Mouse (Mus musculus) liver, adult (tissue): Measurements from ENCODE around the gene 2700049A03Rik.

Experiments
- GATA4 ChIP-seq: IDR thresholded peaks from 2 replicates; pipeline ENCODE4 v1.6.1; 2014; ENCODE audit warnings: mild to moderate bottlenecking, low read length; ENCODE audit not compliant: insufficient replicate concordance

Gene 2700049A03Rik

DNA sequence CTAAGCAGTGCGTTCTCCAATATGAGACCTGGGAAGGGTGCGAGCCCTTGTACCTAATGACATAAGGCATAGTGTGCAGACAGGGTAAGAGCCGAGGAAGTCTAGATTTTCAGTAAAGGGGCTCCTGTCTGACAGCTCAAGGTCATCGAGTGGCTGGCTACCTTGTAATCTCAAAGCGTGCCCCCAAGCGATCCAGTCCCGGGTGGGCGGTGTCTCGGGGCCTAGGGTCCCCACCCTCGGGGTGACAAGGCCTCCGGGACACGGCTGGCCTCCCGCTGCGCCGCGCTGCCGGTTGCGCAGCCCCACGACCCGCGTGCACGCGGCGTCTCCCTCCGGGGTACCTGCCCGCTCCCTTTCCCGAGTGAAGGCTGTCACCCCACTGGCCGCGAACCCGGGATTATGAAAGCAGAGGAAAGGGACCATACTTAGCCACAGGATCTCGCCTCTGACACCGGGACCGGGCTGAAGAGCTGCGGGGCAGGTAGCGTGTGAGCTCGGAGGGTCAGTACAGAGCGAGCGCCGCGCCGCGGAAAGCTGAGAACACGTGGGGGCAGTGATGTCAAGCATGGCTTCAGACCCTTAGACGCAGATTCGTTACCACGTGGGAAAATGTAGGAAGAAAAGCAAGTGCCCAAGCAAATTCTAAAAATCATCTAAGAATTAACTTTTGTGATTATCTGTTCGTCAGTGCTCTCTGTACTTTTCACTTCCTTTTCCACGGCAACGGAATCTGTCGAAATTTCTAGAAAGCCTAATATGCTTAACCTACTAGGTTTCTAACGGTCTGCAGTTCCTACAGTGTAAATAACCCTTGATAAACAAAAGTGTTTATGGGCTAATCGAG lies at the start of gene 2700049A03Rik, which contains the start of gene Timm9:
Gene 2700049A03Rik, plus strand, starts transcription at position 719 of the 844 bp plus-strand sequence.
Gene Timm9, minus strand, starts transcription at position 555 of the 844 bp plus-strand sequence.
- TF ChIP-seq GATA4: no peak

- TF ChIP-seq GATA4: no peak
These were observed 29.4 kb upstream of the 2700049A03Rik start for GRCm38 (mm10) chr12:71107216-71107771.

GRCm38 (mm10) chr12:71111331-71111730 lies 25.3 kb upstream of the 2700049A03Rik start, which contains the start of gene Tomm20l:
Gene Tomm20l, plus strand, starts transcription at chr12:71111428.
- TF ChIP-seq GATA4: no peak; the same call in 1 of the 2 replicates

GRCm38 (mm10) chr12:71113074-71113473 lies 23.6 kb upstream of the 2700049A03Rik start:
- TF ChIP-seq GATA4: no peak

- TF ChIP-seq GATA4: no peak
These were observed 22.9 kb upstream of the 2700049A03Rik start for GRCm38 (mm10) chr12:71113675-71114288.

DNA sequence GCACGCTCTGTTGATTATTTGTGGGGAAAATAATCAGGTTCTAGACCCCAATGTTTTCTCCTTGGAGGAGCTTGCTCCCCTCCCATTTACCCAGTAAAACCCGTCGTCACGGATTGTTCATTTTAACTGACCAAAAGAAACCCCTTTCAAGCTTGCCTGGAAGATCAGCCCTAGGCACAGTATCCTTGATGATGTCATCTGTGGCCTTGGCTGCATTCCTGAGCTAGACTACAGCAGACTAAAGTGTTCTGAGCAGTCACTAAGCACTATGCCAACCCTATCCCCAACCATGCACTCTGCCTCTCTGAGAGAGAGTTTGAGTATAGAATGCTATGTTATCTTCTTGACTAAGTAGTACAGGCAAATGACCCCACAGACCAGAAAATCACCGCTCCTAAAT lies 20.2 kb upstream of the 2700049A03Rik start:
- TF ChIP-seq GATA4: no peak

DNA sequence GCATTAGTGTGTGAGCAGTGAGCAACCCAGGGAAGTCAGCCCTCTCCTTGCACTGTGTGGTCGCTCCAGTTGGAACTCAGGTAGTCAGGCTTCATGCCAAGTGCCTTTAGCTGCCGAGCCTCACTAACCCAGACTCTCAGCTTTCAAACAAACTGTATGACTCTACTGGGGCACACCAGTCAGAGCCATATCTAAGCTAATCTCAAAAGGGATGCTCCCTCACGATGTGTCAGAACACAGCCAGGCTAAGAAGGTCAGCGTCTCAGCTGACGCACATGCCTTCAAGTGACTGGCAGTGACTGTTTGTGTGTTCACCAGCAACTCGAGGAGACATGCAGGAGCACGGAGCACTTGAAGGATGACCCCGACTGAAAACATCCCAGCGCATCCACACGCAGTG lies 13.9 kb upstream of the 2700049A03Rik start:
- TF ChIP-seq GATA4: no peak

DNA sequence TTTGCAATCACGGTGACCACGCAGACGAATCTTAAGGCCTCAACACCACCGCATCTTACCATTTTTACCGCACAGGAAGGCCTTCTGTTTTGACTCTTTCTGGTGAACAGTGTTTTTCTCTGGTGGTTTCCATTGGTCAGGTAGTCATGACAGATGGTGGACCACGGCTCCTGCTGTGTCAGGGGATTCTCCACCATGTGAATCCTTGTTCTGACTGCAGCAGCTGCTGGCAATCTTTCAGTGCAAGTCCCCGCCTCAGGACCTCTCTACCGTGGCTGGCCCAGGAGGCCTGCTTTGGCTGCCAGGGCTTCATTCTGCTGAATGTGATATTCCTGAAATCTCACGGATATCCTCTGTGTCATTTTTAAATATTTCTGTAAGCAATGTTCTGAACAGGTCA lies 13.4 kb upstream of the 2700049A03Rik start:
- TF ChIP-seq GATA4: no peak

DNA sequence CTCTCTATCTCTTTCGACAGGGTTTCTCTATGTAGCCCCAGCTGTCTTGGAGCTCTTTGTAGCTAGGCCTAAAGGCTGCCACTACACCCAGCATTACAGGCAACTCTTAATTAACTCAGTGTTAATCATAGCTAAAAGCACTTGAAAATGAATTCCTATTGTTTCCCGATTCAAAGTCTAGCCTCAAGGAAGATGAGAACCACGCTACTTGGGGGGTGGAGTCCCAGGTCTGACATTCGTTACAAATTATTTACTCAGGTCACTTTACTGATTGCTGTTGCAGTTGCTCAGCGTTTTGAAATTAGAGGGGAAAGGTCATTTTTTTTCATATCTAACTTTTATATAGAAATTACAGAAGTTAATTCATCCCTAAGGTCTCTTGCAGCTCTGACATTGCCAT lies 1.1 kb upstream of the 2700049A03Rik start:
- TF ChIP-seq GATA4: no peak; the same call in 1 of the 2 replicates

GRCm38 (mm10) chr12:71136974-71137491 lies 385 bp downstream of the 2700049A03Rik start:
- TF ChIP-seq GATA4: no peak

GRCm38 (mm10) chr12:71137686-71138085 lies 1.0 kb downstream of the 2700049A03Rik start:
- no peak for TF ChIP-seq GATA4

GRCm38 (mm10) chr12:71139258-71139828 lies 2.7 kb downstream of the 2700049A03Rik start:
- TF ChIP-seq GATA4: no peak

DNA sequence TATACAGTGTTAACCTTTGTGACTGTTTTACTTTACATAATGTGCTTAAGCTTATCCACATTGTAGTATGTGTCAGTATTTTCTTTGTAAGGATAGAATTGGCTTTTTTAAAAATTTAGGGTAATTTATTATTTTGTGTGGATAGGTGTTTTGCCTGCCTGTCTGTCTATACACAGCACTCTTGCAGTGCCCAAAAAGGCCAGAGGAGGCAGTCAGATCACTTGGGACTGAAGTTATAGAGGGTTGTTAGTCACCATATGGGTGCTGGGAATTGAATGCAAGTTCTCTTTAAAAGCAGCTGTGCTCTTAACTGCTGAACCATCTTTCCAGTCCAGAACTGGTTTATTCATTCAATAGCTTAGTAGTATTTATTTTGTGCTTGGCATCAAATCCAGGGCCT lies 4.5 kb downstream of the 2700049A03Rik start:
- TF ChIP-seq GATA4: no peak

- no peak for TF ChIP-seq GATA4
These were observed 11.0 kb downstream of the 2700049A03Rik start for GRCm38 (mm10) chr12:71147641-71148040.

GRCm38 (mm10) chr12:71148801-71149200 lies 12.2 kb downstream of the 2700049A03Rik start:
- no peak for TF ChIP-seq GATA4

DNA sequence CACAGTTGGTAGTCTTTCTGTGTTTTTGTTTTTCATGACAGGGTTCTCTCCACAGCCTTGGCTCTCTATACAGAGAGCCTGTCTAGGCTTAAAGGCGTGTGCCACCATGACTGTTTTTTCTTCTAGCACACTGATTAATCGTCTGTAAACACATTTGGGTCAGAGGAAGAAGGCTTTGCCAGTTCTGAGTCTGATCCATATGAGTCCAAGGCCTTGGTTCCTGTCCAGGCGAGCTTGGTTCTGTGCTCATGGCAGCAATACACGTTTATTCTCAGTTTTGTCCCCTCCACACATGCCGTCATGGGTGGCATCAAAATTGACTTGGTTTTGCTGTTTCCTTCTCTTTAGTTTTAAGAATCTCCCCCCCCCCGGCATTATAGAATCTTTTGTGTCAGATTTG lies 12.8 kb downstream of the 2700049A03Rik start:
- TF ChIP-seq GATA4: no peak

GRCm38 (mm10) chr12:71150167-71150566 lies 13.5 kb downstream of the 2700049A03Rik start:
- TF ChIP-seq GATA4: no peak
